Mouse (Mus musculus) stomach, postnatal 0 days (tissue): ENCODE data around the gene Fbxl5.

Experiments
- CTCF ChIP-seq: IDR thresholded peaks from 2 replicates; pipeline ENCODE4 v1.5.1; 2016; ENCODE audit warnings: antibody characterized with exemption, low read depth, mild to moderate bottlenecking, moderate library complexity
- EP300 ChIP-seq: optimal IDR thresholded peaks from 2 replicates; pipeline ENCODE3; 2016; ENCODE audit warnings: antibody characterized with exemption

- TF ChIP-seq CTCF (no peak), EP300 (no peak)
These were observed 76.3 kb downstream of the Fbxl5 start for GRCm38 (mm10) chr5:43745156-43745555.
